Mouse (Mus musculus) 416B (cell line): Measurements from ENCODE around the gene Tubgcp5.

ENCODE experiments used
- DNase-seq: peaks from one replicate; pipeline ENCODE4 v3.0.0; 2011; ENCODE audit warnings: low read depth

Gene Tubgcp5

GRCm38 (mm10) chr7:55852787-55853186 lies 58.8 kb downstream of the Tubgcp5 start:
- DNase-seq = peak; percentile 73

- DNase-seq = peak; percentile 60
Measured at GRCm38 (mm10) chr7:55855597-55855996, 61.6 kb downstream of the Tubgcp5 start.

GRCm38 (mm10) chr7:55856741-55857140 lies 62.8 kb downstream of the Tubgcp5 start:
- no peak for DNase-seq

- no peak for DNase-seq
Measured at GRCm38 (mm10) chr7:55857729-55858128, 63.8 kb downstream of the Tubgcp5 start.

GRCm38 (mm10) chr7:55858836-55859517 lies 65.0 kb downstream of the Tubgcp5 start:
- peak; percentile 11 for DNase-seq

- peak; percentile 86 for DNase-seq
Measured at GRCm38 (mm10) chr7:55859518-55859872, 65.5 kb downstream of the Tubgcp5 start.

- DNase-seq = no peak
Measured at GRCm38 (mm10) chr7:55859956-55860355, 66.0 kb downstream of the Tubgcp5 start.

GRCm38 (mm10) chr7:55861175-55861574 lies 67.2 kb downstream of the Tubgcp5 start:
- no peak for DNase-seq

- DNase-seq = no peak
Measured at GRCm38 (mm10) chr7:55865044-55865443, 71.1 kb downstream of the Tubgcp5 start.

- no peak for DNase-seq
Measured at GRCm38 (mm10) chr7:55865750-55866416, 71.9 kb downstream of the Tubgcp5 start.

GRCm38 (mm10) chr7:55868247-55868646 lies 74.3 kb downstream of the Tubgcp5 start:
- peak; percentile 28 for DNase-seq

- DNase-seq = no peak
Measured at GRCm38 (mm10) chr7:55869220-55869619, 75.3 kb downstream of the Tubgcp5 start.

GRCm38 (mm10) chr7:55870340-55871020 lies 76.5 kb downstream of the Tubgcp5 start:
- no peak for DNase-seq

- no peak for DNase-seq
Measured at GRCm38 (mm10) chr7:55871476-55871875, 77.5 kb downstream of the Tubgcp5 start.

GRCm38 (mm10) chr7:55874703-55875102 lies 80.7 kb downstream of the Tubgcp5 start:
- no peak for DNase-seq

- DNase-seq = no peak
Measured at GRCm38 (mm10) chr7:55877721-55878120, 83.8 kb downstream of the Tubgcp5 start.

- no peak for DNase-seq
Measured at GRCm38 (mm10) chr7:55880882-55881281, 86.9 kb downstream of the Tubgcp5 start.
